Mouse (Mus musculus) CH12.LX (cell line): ENCODE measurements around the gene Rapgef4. TPM values are rescaled to one million over a fixed set of nuclear protein-coding genes. Genes with fewer than 3 reads are reported as not detected.

Experiments used
- DNase-seq: peaks from one replicate; pipeline ENCODE4 v3.0.0-alpha.2; 2013; ENCODE audit errors: extremely low read depth
- H3K27ac ChIP-seq: 2 replicates; pipeline ENCODE4 v1.5.1; 2012; ENCODE audit warnings: low read depth, mild to moderate bottlenecking, control low read depth, moderate library complexity; ENCODE audit not compliant: insufficient read depth
- H3K27me3 ChIP-seq: replicated peaks from 2 replicates; pipeline ENCODE3; 2012; ENCODE audit warnings: inconsistent platforms
- H3K36me3 ChIP-seq, 2 experiments: replicated peaks in 1 of 2; 2 replicates each; pipeline versions ENCODE3 to v1.6.1; 2012; ENCODE audit warnings: inconsistent platforms in 1 of 2, low read length in 1 of 2, mild to moderate bottlenecking in 1 of 2, mixed read lengths in 1 of 2, moderate library complexity in 1 of 2; ENCODE audit not compliant: control insufficient read depth in 1 of 2, insufficient read depth in 1 of 2
- H3K4me1 ChIP-seq, 2 experiments: 2 replicates each; pipeline ENCODE4 v1.6.1; 2012; ENCODE audit warnings: inconsistent platforms in 1 of 2, moderate library complexity in 1 of 2; ENCODE audit not compliant: insufficient read depth in 2 of 2, control insufficient read depth in 1 of 2
- H3K4me2 ChIP-seq: 2 replicates; pipeline ENCODE4 v1.6.1; 2012; ENCODE audit warnings: low read depth, mild to moderate bottlenecking, control low read depth; ENCODE audit not compliant: poor library complexity, insufficient read depth, severe bottlenecking
- H3K4me3 ChIP-seq, 3 experiments: fragments of 150-350 bp in 1 of 3; sonication (generic) in 1 of 3; replicated peaks in 1 of 3; 2 replicates each; pipeline versions ENCODE3 to v1.5.1; 2011 to 2012; ENCODE audit warnings: low read depth in 2 of 3, low read length in 2 of 3, mild to moderate bottlenecking in 2 of 3, moderate library complexity in 2 of 3, control low read depth in 1 of 3, improper control_type of control experiment in 1 of 3, inconsistent platforms in 1 of 3, mixed read lengths in 1 of 3; ENCODE audit not compliant: poor library complexity in 1 of 3
- H3K79me2 ChIP-seq: replicated peaks from 2 replicates; pipeline ENCODE4 v1.6.1; 2012; ENCODE audit warnings: mild to moderate bottlenecking, moderate library complexity; ENCODE audit not compliant: control insufficient read depth, poor library complexity, insufficient read depth, severe bottlenecking; ENCODE audit errors: extremely low read depth
- H3K9ac ChIP-seq: 2 replicates; pipeline ENCODE4 v1.6.1; 2012; ENCODE audit warnings: low read depth, mild to moderate bottlenecking, control low read depth, moderate library complexity; ENCODE audit not compliant: insufficient read depth
- H3K9me3 ChIP-seq: replicated peaks from 2 replicates; pipeline ENCODE3; 2012; ENCODE audit warnings: low read length, inconsistent platforms, mixed read lengths
- BHLHE40 ChIP-seq: IDR thresholded peaks from 2 replicates; pipeline ENCODE4 v1.6.1; 2011; ENCODE audit warnings: mild to moderate bottlenecking, low read depth, low read length, improper control_type of control experiment
- CHD1 ChIP-seq: IDR thresholded peaks from 2 replicates; pipeline ENCODE4 v1.6.1; 2012; ENCODE audit warnings: low read depth, low read length, improper control_type of control experiment, inconsistent platforms
- CHD2 ChIP-seq: IDR thresholded peaks from 2 replicates; pipeline ENCODE4 v1.6.1; 2011; ENCODE audit warnings: low read length, improper control_type of control experiment
- CTCF ChIP-seq, 2 experiments: IDR thresholded peaks in 1 of 2; conservative IDR thresholded peaks in 1 of 2; 2 replicates each; pipeline ENCODE4 v1.5.1; 2011 to 2012; ENCODE audit warnings: low read depth in 2 of 2, low read length in 2 of 2, improper control_type of control experiment in 1 of 2, inconsistent platforms in 1 of 2, mild to moderate bottlenecking in 1 of 2, moderate library complexity in 1 of 2
- ELF1 ChIP-seq: IDR thresholded peaks from 2 replicates; pipeline ENCODE4 v1.6.1; 2014; ENCODE audit warnings: low read depth, mild to moderate bottlenecking, inconsistent platforms, low read length, improper control_type of control experiment
- HCFC1 ChIP-seq: IDR thresholded peaks from 2 replicates; pipeline ENCODE4 v1.6.1; 2012; ENCODE audit warnings: low read depth, mild to moderate bottlenecking, inconsistent platforms, low read length, improper control_type of control experiment
- IRF4 ChIP-seq: IDR thresholded peaks from 2 replicates; pipeline ENCODE4 v1.6.1; 2014; ENCODE audit warnings: low read depth, mild to moderate bottlenecking, inconsistent platforms, low read length, improper control_type of control experiment
- JUN ChIP-seq: IDR thresholded peaks from 2 replicates; pipeline ENCODE4 v1.6.1; 2011; ENCODE audit warnings: low read depth, mild to moderate bottlenecking, low read length, improper control_type of control experiment, moderate library complexity; ENCODE audit not compliant: insufficient read depth
- MAX ChIP-seq: IDR thresholded peaks from 2 replicates; pipeline ENCODE4 v1.6.1; 2011; ENCODE audit warnings: low read length, improper control_type of control experiment
- MAZ ChIP-seq: IDR thresholded peaks from 2 replicates; pipeline ENCODE4 v1.6.1; 2012; ENCODE audit warnings: low read depth, mild to moderate bottlenecking, inconsistent platforms, low read length, improper control_type of control experiment, moderate library complexity
- MEF2A ChIP-seq: IDR thresholded peaks from 2 replicates; pipeline ENCODE4 v1.6.1; 2014; ENCODE audit warnings: low read depth, mild to moderate bottlenecking, inconsistent platforms, low read length, improper control_type of control experiment, borderline replicate concordance
- MYC ChIP-seq: IDR thresholded peaks from 2 replicates; pipeline ENCODE4 v1.6.1; 2011; ENCODE audit warnings: low read depth, mild to moderate bottlenecking, improper control_type of control experiment, low read length
- POLR2A ChIP-seq: IDR thresholded peaks from 2 replicates; pipeline ENCODE4 v1.6.1; 2011; ENCODE audit warnings: low read depth, mild to moderate bottlenecking, improper control_type of control experiment, low read length
- RAD21 ChIP-seq: IDR thresholded peaks from 2 replicates; pipeline ENCODE4 v1.6.1; 2011; ENCODE audit warnings: low read depth, mild to moderate bottlenecking, low read length, improper control_type of control experiment, moderate library complexity
- RCOR1 ChIP-seq: conservative IDR thresholded peaks from 2 replicates; pipeline ENCODE4 v1.6.1; 2012; ENCODE audit warnings: low read depth, mild to moderate bottlenecking, inconsistent platforms, low read length, improper control_type of control experiment
- SMC3 ChIP-seq: IDR thresholded peaks from 2 replicates; pipeline ENCODE4 v1.6.1; 2011; ENCODE audit warnings: low read depth, low read length, improper control_type of control experiment
- TBP ChIP-seq: conservative IDR thresholded peaks from 2 replicates; pipeline ENCODE4 v1.6.1; 2011; ENCODE audit warnings: low read depth, low read length, improper control_type of control experiment
- ZC3H11A ChIP-seq: IDR thresholded peaks from 2 replicates; pipeline ENCODE4 v1.6.1; 2012; ENCODE audit warnings: low read depth, mild to moderate bottlenecking, inconsistent platforms, low read length, improper control_type of control experiment
- ZNF384 ChIP-seq: IDR thresholded peaks from 2 replicates; pipeline ENCODE4 v1.6.1; 2012; ENCODE audit warnings: low read depth, low read length, improper control_type of control experiment, inconsistent platforms
- dilution Hi-C: fragments of 300-500 bp; cut with MboI; formaldehyde crosslinking; loops from 2 replicates; pipeline ENCODE4 v1.14.3; 2020; ENCODE audit warnings: low sequenced_read_pairs; ENCODE audit not compliant: extremely low pct_unique_long_range_greater_than_20kb, extremely low pct_ligation_motif_present
- in situ Hi-C: fragments of 300-500 bp; cut with MboI; formaldehyde crosslinking; loops from 3 replicates; pipeline ENCODE4 v1.14.3; 2019; ENCODE audit warnings: low sequenced_read_pairs, low pct_ligation_motif_present, low pct_unique_long_range_greater_than_20kb, mixed read lengths
- polyA plus RNA-seq: library from polyadenylated mRNA; unstranded; fragments of >175 nt; gene quantifications from 2 replicates; pipeline ENCODE4 v1.2.1, GENCODE M21; 2012; ENCODE audit warnings: low read depth; ENCODE audit not compliant: insufficient read length
- total RNA-seq, 2 experiments: library from RNA; depleted of rRNA; stranded (reverse); fragments of 300-350 nt in 1 of 2; fragments of >200 nt in 1 of 2; gene quantifications; 2 replicates each; pipeline ENCODE4 v1.2.3; 2012 to 2014

The Rapgef4 gene
- total and polyA plus RNA-seq, 3 experiments = 0.12 to 0.13 TPM; not detected in 1

- Histone ChIP-seq H3K4me1 (peaks cover 0 to 30% of the 10 kb centered on the region in 2 experiments; a peak in 2 of 4 replicates), H3K27me3 (no peaks in the 10 kb centered on the region), H3K27ac (no peak overlapping the region), H3K4me3 (no peak overlapping the region), H3K9me3 (no peaks in the 10 kb centered on the region), H3K9ac (no peak overlapping the region), H3K4me2 (no peak overlapping the region), H3K36me3 (no peaks in the 10 kb centered on the region), H3K79me2 (no peaks in the 10 kb centered on the region)
- dilution Hi-C loops = no loop called here
- DNase-seq = no peak
- TF ChIP-seq SMC3 (no peak), CHD1 (no peak), POLR2A (no peak), HCFC1 (no peak), CHD2 (no peak), ZC3H11A (no peak), RCOR1 (no peak), BHLHE40 (no peak), ZNF384 (no peak), TBP (no peak), MAZ (no peak), CTCF (conservative IDR thresholded peaks at IDR 0.05 in 1 of 2, IDR thresholded peaks at IDR 0.05 in 1 of 2; ENCODE audit: low read depth in 2 of 2, low read length in 2 of 2) (no peak)
- in situ Hi-C loops = no loop called here
Measured at GRCm38 (mm10) chr2:72202252-72202651, 221.2 kb downstream of the Rapgef4 start.

DNA sequence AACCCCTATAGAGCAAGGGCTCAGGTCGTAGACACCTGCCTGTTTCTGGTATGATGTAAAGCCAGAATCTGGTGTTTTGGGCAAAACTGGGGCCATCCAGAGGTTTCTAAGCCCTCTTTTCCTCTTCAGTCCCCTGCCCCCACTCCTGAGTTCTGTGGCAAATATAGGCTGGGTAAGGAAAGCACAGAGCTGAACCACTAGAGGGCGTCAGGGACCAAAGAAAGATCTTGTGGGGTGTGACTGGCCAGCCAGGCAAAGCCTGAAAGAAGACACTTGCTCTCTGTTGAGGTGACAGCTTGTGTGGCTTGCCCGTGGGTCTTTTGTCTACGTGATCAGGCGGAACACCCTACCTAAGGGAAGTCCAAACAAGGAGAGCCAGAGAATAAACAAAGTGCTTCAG is 222.6 kb downstream of the Rapgef4 start:
- Histone ChIP-seq H3K27ac (no peak overlapping the region), H3K36me3 (no peaks in the 10 kb centered on the region), H3K4me2 (no peak overlapping the region), H3K79me2 (no peaks in the 10 kb centered on the region), H3K9ac (no peak overlapping the region), H3K4me3 (no peak overlapping the region), H3K27me3 (no peaks in the 10 kb centered on the region), H3K4me1 (peaks cover 0 to 29% of the 10 kb centered on the region in 2 experiments; a peak in 2 of 4 replicates), H3K9me3 (no peaks in the 10 kb centered on the region)
- DNase-seq = peak; percentile 82
- peak; percentile 73 for TF ChIP-seq SMC3
- TF ChIP-seq HCFC1 = no peak
- TF ChIP-seq CHD2 = peak; percentile 69
- no peak for TF ChIP-seq ELF1
- no peak for TF ChIP-seq MEF2A
- TF ChIP-seq CTCF (conservative IDR thresholded peaks at IDR 0.05 in 1 of 2, IDR thresholded peaks at IDR 0.05 in 1 of 2; ENCODE audit: low read depth in 2 of 2, low read length in 2 of 2) = peak; percentile 62 to 86
- TF ChIP-seq MAX = no peak
- peak; percentile 83 for TF ChIP-seq RAD21
- TF ChIP-seq MAZ = peak; percentile 44; the same call in 1 of the 2 replicates
- TF ChIP-seq JUN = no peak
- TF ChIP-seq IRF4 = 0 out of 2 replicates have a peak, but pooled peaks have one; percentile 25
- TF ChIP-seq BHLHE40 = peak; percentile 23; the same call in 1 of the 2 replicates
- no peak for TF ChIP-seq MYC
- in situ Hi-C loops = no loop called here
- dilution Hi-C loops = no loop called here
